Mouse (Mus musculus) intestine, postnatal 0 days (tissue): ENCODE measurements at regions not wholly inside any gene's neighbourhood (a gene's known extent, or its start where the extent isn't known, plus 50 kb on each side); places are given as distances from the start of the nearest gene placed in this dataset.

Experiments used
- ATAC-seq: fragments of 200-750 bp; cut with Nextera tagmentation; 2 replicates; pipeline ENCODE4 v1.8.0; 2017; ENCODE audit warnings: mild to moderate bottlenecking, moderate TSS enrichment, moderate library complexity
- H3K27ac ChIP-seq: fragments of 300-500 bp; sonication (generic); 2 replicates; pipeline ENCODE4 v1.5.1; 2014; ENCODE audit warnings: mild to moderate bottlenecking, low read depth, low read length, moderate library complexity
- H3K27me3 ChIP-seq: fragments of 300-500 bp; sonication (generic); replicated peaks from 2 replicates; pipeline ENCODE4 v1.6.1; 2014; ENCODE audit warnings: low read length, mixed read lengths; ENCODE audit not compliant: control insufficient read depth, insufficient read depth
- H3K36me3 ChIP-seq: fragments of 300-500 bp; sonication (generic); 2 replicates; pipeline ENCODE4 v1.6.1; 2014; ENCODE audit warnings: mild to moderate bottlenecking, moderate library complexity; ENCODE audit not compliant: control insufficient read depth, insufficient read depth
- H3K4me1 ChIP-seq: fragments of 300-500 bp; sonication (generic); replicated peaks from 2 replicates; pipeline ENCODE4 v1.6.1; 2014; ENCODE audit warnings: antibody characterized with exemption, low read length, mixed read lengths; ENCODE audit not compliant: control insufficient read depth, insufficient read depth
- H3K4me2 ChIP-seq: fragments of 300-500 bp; sonication (generic); replicated peaks from 2 replicates; pipeline ENCODE4 v1.6.1; 2014; ENCODE audit warnings: low read depth, mild to moderate bottlenecking, moderate library complexity
- H3K4me3 ChIP-seq: fragments of 300-500 bp; sonication (generic); 2 replicates; pipeline ENCODE4 v1.5.1; 2014; ENCODE audit warnings: low read depth, low read length
- H3K9ac ChIP-seq: fragments of 300-500 bp; sonication (generic); 2 replicates; pipeline ENCODE4 v1.6.1; 2014; ENCODE audit warnings: mild to moderate bottlenecking, low read depth, low read length
- H3K9me3 ChIP-seq: fragments of 300-500 bp; sonication (generic); 2 replicates; pipeline ENCODE4 v1.6.1; 2016; ENCODE audit warnings: mixed run types; ENCODE audit not compliant: control insufficient read depth
- CTCF ChIP-seq: sonication (generic); IDR thresholded peaks from 2 replicates; pipeline ENCODE4 v1.5.1; 2016; ENCODE audit warnings: low read depth, mild to moderate bottlenecking, control low read depth, antibody characterized with exemption, moderate library complexity
- WGBS: fragments of 180-500 bp; shearing (Covaris S2); extraction: QIAGEN DNeasy Blood & Tissue Kit; methylation state at CpG from one replicate; pipeline ENCODE4 v1.1.7; 2014; 5-methylcytosine and 5-hydroxymethylcytosine counted together

DNA sequence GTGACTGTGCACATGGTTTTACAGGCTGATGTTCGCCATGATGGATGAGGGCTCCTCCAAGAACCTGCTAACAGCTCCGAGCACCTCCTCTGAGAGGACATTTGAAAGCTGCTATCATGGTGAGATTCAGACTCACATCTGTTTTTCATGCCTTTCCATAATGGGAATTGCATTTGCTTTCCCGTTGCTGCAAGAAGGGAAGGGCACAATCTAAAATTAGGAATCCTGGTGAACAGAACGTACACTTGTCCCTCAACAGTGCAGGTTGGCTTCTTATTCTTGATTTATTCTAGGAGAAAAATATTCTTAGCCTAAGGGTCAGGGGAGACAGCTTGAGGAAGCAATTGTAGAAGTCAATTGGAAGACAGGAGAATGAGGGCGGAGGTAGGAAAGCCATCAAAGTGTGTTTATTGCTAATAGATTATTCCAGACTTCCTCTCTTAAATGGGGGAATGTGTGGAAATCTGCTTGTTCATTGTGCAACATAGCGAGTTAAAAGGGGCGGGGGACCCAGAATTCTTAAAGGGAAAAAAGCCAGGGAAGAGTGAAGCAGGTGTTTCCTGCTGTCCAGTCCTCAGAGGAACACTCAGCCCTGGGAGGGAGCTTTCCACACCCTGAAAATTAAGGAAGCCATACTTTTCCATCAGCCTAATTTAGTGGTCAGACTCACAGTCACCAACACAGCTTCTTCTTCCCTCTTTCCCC is 253.5 kb upstream of the Tnp1 start:
- Histone ChIP-seq H3K27me3 (no peaks in the 10 kb centered on the region), H3K4me2 (no peak overlapping the region), H3K27ac (no peak overlapping the region), H3K9ac (no peak overlapping the region), H3K4me1 (no peaks in the 10 kb centered on the region), H3K36me3 (no peaks in the 10 kb centered on the region), H3K4me3 (no peak overlapping the region), H3K9me3 (no peaks in the 10 kb centered on the region)
- no peak for ATAC-seq
- 55% methylated on average over 7 of the region's 7 CpGs for whole genome bisulfite sequencing
- TF ChIP-seq CTCF, result no peak

DNA sequence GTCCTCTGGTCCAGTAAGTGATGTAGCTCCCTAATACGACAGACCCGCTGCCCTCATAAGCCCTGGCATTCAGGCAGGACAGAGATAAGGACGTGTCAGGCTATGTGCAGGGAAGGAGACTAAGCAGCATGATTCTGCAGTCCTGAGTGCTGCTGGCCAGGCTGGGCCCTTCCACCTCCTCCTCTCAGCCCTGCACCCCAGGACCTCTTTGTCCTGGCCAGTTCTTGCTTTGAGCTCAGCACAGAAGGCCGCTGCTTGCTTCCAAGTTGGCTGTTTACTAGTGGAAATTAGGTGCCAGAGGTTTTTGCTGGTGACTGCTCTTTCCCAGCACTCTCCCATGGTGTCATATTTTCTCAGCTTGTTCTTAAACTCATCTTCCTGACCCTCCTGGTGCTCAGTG is 249.3 kb upstream of the Tnp1 start:
- Histone ChIP-seq H3K9me3 (no peaks in the 10 kb centered on the region), H3K4me2 (no peak overlapping the region), H3K36me3 (no peaks in the 10 kb centered on the region), H3K4me1 (no peaks in the 10 kb centered on the region), H3K27me3 (no peaks in the 10 kb centered on the region), H3K27ac (no peak overlapping the region), H3K9ac (no peak overlapping the region), H3K4me3 (no peak overlapping the region)
- 72% methylated on average over 4 of the region's 4 CpGs for WGBS
- no peak for ATAC-seq
- no peak for TF ChIP-seq CTCF

DNA sequence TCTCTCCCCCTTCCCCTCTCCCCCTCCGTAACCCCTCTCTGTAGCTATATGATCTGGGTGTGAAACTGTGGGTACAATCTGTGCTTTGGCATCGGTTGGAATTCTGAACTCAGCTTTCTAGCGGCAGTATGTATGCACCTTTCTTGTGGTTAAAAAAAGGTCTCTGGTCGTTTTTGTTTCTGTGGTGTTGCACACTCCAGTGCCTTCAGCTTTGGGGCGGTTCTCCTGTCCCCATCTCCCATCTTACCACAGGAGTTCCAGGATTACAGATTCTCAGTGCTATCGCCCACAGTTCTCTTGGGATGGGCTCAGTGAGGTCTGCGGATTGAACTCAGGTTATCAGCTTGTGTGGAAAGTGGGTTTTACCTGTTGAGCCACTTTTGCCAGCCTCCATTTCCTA is 248.5 kb upstream of the Tnp1 start:
- Histone ChIP-seq H3K27ac (no peak overlapping the region), H3K4me2 (no peak overlapping the region), H3K9me3 (no peaks in the 10 kb centered on the region), H3K4me3 (no peak overlapping the region), H3K9ac (no peak overlapping the region), H3K27me3 (no peaks in the 10 kb centered on the region), H3K4me1 (no peaks in the 10 kb centered on the region), H3K36me3 (no peaks in the 10 kb centered on the region)
- 79% methylated on average over 7 of the region's 7 CpGs for WGBS
- no peak for ATAC-seq
- TF ChIP-seq CTCF, result no peak

DNA sequence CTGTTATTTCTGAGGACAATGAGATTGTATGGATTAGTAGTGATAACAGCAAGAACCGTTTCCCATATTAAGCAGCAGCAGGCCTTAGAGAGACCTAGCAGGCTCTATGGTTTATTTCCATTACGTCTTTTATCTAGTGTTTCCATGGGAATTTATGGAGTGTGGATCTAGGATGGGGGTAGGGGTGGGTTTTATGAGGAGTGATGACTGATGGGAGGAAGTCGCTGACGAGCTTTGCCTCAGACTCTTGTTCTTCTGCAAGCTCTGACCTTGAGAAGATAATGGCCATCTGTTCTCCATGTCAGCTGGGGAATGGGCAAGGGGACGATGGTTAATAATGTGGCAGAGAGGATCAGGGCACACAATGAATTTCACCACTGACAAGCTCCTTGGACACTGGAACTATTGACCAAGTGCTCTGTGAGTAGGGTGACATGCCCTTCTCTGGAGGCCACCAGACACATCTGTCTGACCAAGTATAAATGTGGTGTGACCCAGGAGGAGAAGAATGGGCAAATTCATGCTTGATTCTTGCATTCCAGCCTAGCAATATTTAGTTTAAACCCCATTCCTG is 243.9 kb upstream of the Tnp1 start:
- no peaks in the 10 kb centered on the region for H3K27me3 ChIP-seq

DNA sequence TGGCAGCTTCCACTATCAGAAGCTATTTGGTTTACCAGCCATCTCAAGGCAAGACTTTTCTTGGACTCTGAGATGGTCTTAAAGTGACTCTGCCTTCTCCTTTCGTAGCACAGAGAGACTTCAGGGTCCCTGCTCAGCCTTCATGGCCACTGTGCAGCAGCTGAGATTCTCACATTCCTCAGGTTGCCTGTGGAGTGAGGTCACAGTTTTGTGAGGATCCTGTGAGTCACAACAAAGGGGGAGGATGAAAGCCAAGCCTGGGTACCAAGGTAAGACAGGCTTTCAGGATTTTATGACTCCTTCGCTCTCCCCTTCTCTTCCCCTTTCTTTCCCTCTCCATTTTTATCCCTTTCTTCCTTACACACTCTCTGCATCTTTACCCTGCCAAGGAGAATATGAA is 241.6 kb upstream of the Tnp1 start:
- Histone ChIP-seq H3K27me3 (no peaks in the 10 kb centered on the region), H3K4me2 (no peak overlapping the region), H3K36me3 (no peaks in the 10 kb centered on the region), H3K4me3 (no peak overlapping the region), H3K9ac (no peak overlapping the region), H3K27ac (no peak overlapping the region), H3K4me1 (no peaks in the 10 kb centered on the region), H3K9me3 (no peaks in the 10 kb centered on the region)
- ATAC-seq, result no peak
- 74% methylated on average over 2 of the region's 2 CpGs for WGBS
- TF ChIP-seq CTCF, result no peak

More for the DNA sequence above, 243.9 kb upstream of the Tnp1 start:
- no peak for TF ChIP-seq CTCF
- Histone ChIP-seq H3K4me3 (no peak overlapping the region), H3K9me3 (no peaks in the 10 kb centered on the region), H3K4me1 (no peaks in the 10 kb centered on the region), H3K36me3 (no peaks in the 10 kb centered on the region), H3K9ac (no peak overlapping the region), H3K27ac (no peak overlapping the region), H3K4me2 (no peak overlapping the region)
- 36% methylated on average over 5 of the region's 5 CpGs for WGBS
- no peak for ATAC-seq

DNA sequence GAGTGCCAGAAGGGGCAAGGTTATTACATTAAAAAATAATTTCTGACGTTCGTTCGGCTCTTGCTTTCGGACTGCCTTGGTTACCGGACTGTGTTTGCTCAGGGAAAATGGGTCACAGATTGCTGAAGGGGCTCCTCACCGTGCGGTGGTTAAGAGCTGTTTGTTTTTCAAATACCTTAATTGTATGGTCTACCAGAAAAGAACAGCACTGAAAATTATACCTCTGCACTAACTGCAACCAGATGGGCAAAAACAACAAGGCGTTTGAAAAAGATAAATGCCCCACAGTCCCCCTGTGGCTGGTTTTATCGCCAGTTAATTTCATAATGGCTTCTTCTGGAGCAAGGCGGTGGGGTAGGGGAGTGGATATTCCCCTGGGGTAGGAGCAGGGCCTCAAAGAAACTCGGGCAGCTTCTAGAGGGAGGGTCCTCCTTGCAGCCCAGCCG is 236.2 kb upstream of the Tnp1 start:
- TF ChIP-seq CTCF, result no peak
- 48% methylated on average over 12 of the region's 12 CpGs for WGBS
- H3K9ac ChIP-seq, result no peak overlapping the region

DNA sequence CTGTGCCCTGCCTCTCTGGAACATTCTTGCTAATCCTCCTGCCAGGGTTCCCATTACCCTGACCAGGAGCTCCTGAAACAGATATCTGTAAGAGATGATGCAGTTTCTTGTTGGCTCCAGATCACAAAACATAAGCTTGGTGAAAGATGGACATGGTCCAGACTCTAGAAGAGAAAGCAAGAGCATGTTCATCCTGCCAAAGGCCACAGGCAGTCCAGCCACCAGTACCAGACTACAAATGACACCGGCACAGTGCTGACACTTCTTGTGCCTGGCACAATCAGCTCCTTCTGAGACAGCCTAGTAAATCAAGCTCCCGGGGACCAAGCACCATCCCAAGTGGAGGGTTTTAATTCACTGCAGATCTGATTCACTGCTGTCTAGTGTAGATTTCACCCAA is 228.3 kb upstream of the Tnp1 start:
- no peaks in the 10 kb centered on the region for H3K4me1 ChIP-seq
- no peaks in the 10 kb centered on the region for H3K36me3 ChIP-seq
- no peaks in the 10 kb centered on the region for H3K9me3 ChIP-seq
- WGBS, result 76% methylated on average over 2 of the region's 2 CpGs
- no peak overlapping the region for H3K27ac ChIP-seq
- H3K27me3 ChIP-seq, result no peaks in the 10 kb centered on the region
- H3K4me3 ChIP-seq, result no peak overlapping the region
- H3K9ac ChIP-seq, result no peak overlapping the region
- H3K4me2 ChIP-seq, result no peak overlapping the region
- no peak for ATAC-seq
- TF ChIP-seq CTCF, result no peak

More for the DNA sequence above, 236.2 kb upstream of the Tnp1 start:
- H3K9me3 ChIP-seq, result no peaks in the 10 kb centered on the region
- ATAC-seq, result no peak
- H3K4me1 ChIP-seq, result no peaks in the 10 kb centered on the region
- no peaks in the 10 kb centered on the region for H3K27me3 ChIP-seq
- H3K4me3 ChIP-seq, result no peak overlapping the region
- H3K4me2 ChIP-seq, result no peak overlapping the region
- no peak overlapping the region for H3K27ac ChIP-seq
- H3K36me3 ChIP-seq, result no peaks in the 10 kb centered on the region
